Mouse (Mus musculus) megakaryocyte, embryonic 14.5 days (primary cell): ENCODE results near the gene Gm20604.

ENCODE experiments used
- FLI1 ChIP-seq: IDR thresholded peaks from 2 replicates; pipeline ENCODE4 v1.6.1; 2012; ENCODE audit warnings: low read length, inconsistent platforms, mixed read lengths
- GATA1 ChIP-seq: IDR thresholded peaks from 3 replicates; pipeline ENCODE4 v1.6.1; 2012; ENCODE audit warnings: mixed read lengths, low read length, inconsistent platforms, borderline replicate concordance

GRCm38 (mm10) chr12:102706833-102707463, 51.5 kb downstream of the Gm20604 start:
- TF ChIP-seq GATA1 (no peak), FLI1 (no peak)
